Mouse (Mus musculus): ENCODE measurements at regions not wholly inside any gene's neighbourhood (a gene's known extent, or its start where the extent isn't known, plus 50 kb on each side); places are given as distances from the start of the nearest gene placed in this dataset.

DNA sequence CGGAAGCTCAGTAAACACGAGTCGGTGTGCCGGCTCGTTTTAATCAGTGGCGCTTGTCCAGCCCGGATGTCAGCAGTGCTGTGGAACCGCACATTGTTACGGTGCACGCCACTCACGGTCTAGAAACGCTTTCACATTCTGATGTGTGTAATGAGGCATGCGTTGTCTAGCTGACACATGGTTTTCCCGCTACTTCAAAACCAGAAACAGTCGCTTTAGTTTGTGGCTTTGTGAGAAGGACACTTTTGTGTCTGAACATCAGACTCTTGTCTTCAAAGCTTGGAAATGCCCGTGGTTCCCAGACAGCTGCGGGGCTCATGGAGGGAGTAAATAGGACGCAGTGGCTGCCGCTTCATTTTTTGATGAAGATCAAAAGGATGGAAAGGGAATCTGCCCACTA is 77.0 kb upstream of the Lgr5 start:
- CTCF ChIA-PET = no interaction called here
- POLR2A ChIA-PET = interaction anchor here in 1 of 4 experiments (0.9 kb wide), 1 partner anchor 39 kb away, joined by 3 read pairs; no protein-coding TSS in a partner anchor

DNA sequence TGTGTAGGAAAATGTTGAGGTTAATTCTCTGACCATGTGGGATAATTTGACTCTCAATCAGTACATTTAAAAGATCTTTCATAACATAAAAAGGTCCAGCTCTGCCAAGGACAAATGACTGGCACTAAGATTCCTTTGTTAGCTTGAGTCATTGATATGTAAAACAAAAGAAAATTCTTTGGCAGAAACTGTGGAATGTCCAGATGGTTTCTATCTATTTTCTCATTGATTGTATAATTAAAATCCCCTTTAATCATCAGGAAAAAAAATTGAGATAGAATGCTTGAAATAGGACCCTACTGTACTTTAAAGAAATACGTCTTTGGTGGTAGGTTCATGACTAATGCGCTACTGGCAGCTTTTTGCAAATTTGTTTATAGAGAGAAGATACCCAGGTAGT is 89.1 kb upstream of the Lgr5 start:
- ChIA-PET CTCF (no interaction called here), POLR2A (no interaction called here)

DNA sequence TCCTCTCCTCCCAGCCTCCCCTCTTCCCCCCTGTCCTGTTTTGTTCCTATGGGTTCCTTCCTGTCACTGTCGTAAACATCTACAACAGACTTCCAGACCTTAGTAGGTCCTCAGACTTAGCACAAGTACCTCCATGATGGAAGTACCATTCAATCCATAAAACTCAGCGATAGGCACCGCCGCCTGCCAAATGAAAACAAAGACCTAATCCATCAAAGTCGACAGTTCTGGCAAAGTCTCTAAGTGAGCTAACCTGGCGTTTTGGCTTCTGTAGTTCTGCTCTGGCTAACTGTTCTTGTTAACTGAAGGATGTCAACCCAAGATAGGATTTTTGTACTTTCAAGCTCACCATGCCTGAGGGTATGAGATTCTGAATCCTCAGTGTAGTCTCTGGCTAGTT is 93.5 kb upstream of the Lgr5 start:
- CTCF ChIA-PET = no interaction called here
- POLR2A ChIA-PET = interaction anchor here in 2 of 4 experiments (0.7 to 1.0 kb wide), 2 partner anchors 13 to 135 kb away, joined by 3 read pairs; no protein-coding TSS in a partner anchor

DNA sequence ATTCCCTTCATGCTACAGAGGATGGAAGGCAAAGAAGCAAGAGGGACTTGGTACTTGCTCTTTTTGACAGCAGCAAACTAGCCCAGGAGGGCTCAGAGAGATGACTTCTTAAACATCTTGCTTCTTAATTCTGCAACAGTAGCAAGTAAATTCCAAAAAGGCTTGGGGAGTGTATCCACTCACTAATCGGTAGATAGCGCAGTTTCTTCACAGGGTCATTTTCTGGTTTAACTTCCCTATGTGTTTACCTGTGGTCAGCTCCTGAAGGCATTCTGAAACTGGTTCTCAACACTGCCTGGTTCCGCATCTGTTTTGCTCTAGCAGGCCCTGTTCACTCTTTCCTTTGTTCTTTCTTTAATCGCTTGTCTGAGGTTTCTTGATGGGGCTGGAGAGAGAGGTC is 104.4 kb upstream of the Lgr5 start:
- CTCF ChIA-PET = no interaction called here
- POLR2A ChIA-PET = no interaction called here

DNA sequence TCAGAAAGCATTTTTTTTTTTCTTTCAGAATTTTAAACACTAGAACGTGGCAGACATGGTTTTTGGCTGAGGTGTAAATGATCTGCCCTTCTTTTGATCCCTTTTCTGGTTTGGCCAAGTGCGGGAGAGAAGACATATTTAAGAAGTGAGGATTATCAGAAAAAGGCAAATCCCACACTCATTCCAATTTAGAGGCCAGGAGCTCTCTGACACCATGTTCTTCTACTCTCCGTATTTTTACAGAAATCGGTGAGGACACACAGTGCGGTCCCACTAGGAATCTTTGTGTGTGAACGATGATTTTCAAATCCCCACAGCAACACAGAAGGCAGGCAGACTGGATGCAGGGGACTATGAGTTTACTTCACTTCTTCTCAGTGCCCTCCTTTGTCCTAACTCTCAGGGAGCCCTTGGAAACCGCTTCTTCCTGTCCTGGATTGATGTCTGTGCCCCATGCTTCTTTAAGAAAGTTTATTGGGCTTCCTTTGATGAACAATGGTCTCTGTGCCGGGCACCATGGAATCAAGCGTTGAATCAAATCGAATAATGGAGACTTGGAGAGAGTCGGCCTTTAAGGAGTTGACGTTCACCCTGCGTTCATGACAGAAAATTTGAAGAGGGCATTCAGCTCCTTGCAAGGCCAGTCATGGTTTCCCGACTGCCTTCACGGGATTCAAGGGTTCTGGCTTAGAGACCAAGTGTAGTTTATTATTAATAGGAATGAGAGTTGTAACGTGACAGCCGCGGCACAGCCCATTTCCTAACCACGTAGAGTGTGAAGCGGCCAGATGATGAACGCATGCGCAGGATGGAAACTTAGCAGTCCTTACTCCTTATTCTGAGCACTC is 106.6 kb upstream of the Lgr5 start:
- ChIA-PET POLR2A (no interaction called here), CTCF (interaction anchor here in 1 of 4 experiments (0.7 kb wide), 1 partner anchor 586 kb away, joined by 3 read pairs; no protein-coding TSS in a partner anchor)

DNA sequence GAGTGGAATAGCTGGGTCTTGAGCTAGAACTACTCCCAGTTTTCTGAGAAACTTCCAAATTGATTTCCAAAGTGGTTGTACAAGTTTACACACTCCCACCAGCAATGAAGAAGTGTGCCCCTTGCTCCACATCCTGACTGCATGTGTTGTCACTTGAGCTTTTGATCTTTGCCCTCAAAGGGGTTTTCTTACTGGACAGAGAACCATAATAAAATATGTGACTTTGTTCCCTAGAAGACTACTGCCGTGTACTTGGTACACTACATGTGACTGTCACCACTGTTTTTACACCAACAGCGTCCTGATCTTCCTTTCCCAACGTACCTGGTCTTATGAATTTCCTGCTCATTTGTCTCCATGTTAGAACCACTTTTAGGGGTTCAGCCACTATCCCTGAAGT is 114.3 kb upstream of the Tspan8 start:
- CTCF ChIA-PET = no interaction called here
- POLR2A ChIA-PET = no interaction called here

DNA sequence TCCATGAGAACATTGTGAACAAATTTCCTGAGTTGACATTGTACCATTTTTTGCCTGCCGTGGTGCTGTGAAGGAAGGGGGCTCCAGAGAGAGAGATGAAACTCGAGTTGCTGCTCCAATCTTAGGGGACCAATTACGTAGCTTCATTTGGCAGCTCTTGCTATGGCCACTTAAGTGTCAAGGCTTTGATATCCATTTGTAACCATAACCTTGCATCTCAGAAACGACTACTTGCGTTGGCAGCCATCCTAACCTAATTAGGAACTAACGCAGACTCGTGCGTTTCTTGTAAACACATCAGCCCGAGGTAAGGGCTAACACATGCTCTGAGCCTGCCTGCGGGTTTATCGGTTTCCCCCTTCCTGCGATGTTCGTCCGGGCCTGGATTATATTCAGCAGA is 108.0 kb upstream of the Tspan8 start:
- ChIA-PET POLR2A (no interaction called here), CTCF (no interaction called here)

DNA sequence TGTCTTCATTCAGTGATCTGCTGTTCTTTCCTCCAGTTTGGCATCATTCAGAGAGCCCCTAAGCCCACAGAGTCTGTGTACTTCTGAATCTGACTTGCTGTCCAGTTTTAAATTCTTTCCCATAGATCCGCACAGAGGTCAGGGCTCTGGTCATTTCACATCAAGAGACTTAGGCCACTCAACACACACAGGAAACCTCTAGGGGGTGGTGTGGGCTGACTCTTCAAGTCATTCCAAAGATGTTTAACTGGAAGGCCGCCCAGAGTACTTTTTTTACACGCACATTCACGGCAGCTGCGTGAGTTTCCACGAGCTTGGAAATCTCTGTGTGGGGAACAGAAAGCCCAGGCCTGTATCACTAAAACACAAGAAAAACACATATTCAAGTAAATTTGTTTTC is 102.7 kb upstream of the Tspan8 start:
- ChIA-PET CTCF (no interaction called here), POLR2A (no interaction called here)

DNA sequence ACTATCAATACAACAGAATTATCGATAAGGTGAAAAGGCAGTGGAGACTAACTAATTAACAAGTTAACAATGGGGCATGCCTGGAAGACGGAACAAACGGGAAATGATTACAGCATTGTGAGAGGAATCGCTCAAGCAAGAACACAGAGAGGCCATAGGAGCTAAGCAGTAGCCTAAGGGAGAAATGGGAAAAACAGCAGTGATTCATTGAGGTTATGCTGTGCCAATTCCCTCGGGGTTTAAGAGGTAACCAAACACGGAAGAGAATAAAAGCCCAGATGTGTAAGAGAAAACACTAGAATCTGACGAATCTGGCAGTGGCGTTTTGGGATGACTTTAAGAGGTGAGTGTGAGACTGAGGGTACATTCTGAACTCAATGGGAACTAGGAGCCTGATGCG is 100.5 kb upstream of the Tspan8 start:
- CTCF ChIA-PET = interaction anchor here in 2 of 4 experiments (0.6 to 0.7 kb wide), 3 partner anchors 14 to 99 kb away, joined by 3 to 4 read pairs (median 3); no protein-coding TSS in a partner anchor
- POLR2A ChIA-PET = interaction anchor here in 1 of 4 experiments (0.8 kb wide), 1 partner anchor 368 kb away, joined by 3 read pairs; no protein-coding TSS in a partner anchor

DNA sequence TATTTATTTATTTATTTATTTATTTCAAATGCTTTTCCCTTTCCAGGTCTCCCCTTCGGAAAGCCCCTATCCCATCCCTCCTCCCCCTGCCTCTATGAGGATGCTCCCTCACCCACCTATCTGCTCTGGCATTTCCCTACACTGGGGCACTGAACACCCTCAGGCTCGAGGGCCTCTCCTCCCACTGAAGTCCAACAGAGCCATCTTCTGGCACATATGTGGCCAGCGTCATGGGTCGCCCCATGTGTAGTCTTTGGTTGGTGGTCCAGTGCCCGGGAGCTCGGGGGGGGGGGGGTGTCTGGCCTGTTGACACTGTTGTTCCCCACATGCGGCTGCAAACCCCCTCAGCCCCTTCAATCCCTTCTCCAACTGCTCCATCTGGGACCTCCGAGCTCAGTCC is 99.6 kb upstream of the Tspan8 start:
- POLR2A ChIA-PET = no interaction called here
- CTCF ChIA-PET = no interaction called here

DNA sequence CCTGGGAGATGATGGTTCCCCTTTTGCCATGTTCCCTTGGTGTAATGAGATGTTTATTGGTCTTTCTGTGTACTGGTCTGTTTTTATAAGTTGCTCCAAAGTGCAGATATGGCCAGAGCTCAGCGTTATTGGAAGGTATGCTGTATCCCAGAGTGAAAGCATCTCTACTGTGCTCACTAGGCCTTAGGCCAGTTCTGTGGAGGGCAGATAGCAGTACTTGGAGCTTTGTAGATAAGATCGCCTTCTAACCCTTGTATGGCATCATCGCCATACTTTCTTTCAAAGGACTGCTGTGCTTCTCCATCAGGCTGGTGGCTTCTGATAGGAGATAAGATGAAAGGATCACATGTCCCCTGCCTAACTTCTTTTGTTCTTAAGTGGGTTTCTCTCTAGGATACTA is 94.0 kb upstream of the Tspan8 start:
- POLR2A ChIA-PET = no interaction called here
- CTCF ChIA-PET = no interaction called here

DNA sequence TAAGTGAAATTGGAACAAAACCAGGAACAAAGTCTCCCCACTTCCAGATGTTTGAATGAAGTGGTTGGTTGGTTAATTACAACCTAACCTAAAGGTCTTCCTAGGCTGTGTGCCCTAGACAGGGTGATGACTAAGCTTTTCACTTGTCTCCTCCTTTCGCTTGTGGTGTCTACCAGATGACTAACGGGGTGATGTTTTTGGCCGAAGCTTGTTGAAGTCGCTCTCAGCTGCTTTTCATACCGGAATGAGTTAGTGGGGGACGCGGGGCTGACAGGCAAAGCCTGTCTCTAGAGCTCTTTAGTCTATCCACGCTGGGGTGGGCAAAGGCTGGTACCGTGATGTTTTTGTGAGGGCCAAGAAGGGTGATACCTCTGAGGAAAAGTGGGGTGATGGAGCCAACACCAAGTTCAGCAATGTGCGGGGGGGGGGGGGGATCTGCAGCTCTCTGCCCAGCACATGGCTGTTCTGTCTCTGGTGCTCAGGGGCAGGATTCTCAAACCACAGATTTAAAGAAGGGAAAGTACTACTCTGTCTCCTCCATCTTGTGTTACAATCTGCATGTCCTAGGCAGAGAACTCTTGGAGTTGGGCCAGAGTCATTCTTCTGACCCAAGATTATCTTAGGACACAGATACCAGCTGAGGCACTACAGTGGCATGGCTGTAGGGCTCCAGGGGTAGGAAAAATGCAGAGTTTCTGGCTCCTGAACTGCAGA is 73.8 kb upstream of the Tspan8 start:
- ChIA-PET CTCF (no interaction called here), POLR2A (no interaction called here)

DNA sequence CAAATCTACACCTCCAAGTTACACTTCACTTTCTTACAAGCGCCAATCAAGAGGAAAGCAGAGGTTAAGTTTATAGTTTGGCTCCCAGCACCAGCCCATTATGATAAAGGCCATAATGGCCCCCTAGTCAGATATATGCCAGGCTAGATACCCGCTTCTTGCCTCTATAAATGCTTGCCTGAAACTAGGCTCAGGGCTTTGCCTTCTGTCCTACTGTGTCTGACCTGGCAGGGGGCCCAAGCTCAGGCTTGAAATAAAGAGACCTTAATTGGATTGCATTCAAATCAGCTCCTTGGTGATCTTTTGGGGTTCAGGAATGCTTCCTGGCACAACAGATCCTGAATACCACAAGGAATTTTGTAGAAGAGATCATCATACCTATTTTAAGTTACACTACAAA is 66.8 kb upstream of the Tspan8 start:
- ChIA-PET POLR2A (no interaction called here), CTCF (no interaction called here)

DNA sequence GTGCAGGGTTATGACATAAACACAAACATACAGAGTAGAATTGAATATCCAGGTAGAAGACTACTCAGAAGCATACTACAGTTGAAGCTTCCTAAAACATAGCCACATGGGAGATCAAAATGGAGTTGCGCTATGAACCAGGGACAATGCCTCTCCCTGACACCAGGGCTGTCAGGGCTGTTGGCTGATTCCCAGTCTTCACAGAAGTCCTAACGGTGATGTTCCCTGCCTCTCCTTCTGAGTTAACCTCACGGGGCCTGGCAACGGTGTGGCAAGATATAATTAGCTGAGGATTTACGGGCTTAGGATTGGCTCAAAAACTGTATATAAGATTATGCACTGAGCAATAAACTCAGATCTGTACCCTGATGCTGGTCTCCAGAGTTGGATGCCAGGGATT is 66.4 kb upstream of the Tspan8 start:
- CTCF ChIA-PET = no interaction called here
- POLR2A ChIA-PET = no interaction called here

DNA sequence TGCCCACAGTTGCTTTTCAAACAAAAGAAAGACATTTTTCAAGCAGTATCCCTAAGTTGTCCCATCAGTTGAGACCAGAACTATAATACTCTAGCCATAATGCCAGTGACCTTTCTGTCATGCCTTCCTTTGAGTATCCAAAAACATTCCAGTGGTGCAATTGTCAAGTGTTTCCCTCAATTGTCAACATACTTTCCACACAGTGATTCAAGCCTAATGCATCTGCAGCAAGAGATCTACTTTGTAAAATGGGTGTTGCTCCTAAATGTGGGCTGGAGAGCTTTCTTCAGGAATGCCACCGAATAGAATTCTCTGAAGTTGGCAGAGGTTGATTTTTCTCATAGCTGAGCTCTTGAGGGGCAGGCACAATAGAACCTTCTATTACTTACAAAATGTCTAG is 58.0 kb upstream of the Tspan8 start:
- ChIA-PET CTCF (no interaction called here), POLR2A (no interaction called here)

Data from embryonic stem cell, embryonic (primary cell).